Mouse (Mus musculus): Measurements from ENCODE around the gene Eif5. TPM values are rescaled to one million over a fixed set of nuclear protein-coding genes. Genes with fewer than 3 reads are reported as not detected.

The Eif5 gene
- total and polyA plus RNA-seq, 3 experiments: 201 to 330 (median 276) TPM

GRCm38 (mm10) chr12:111529192-111529591 lies 8.6 kb upstream of the Eif5 start:
- H3K4me1 ChIP-seq (ENCODE audit: control insufficient read depth in 1 of 2, insufficient read depth in 2 of 2, low read length in 2 of 2): no peaks in the 10 kb centered on the region
- no peak for DNase-seq (ENCODE audit: low read depth, low spot score)
- TF ChIP-seq ZKSCAN1 (IDR thresholded peaks at IDR 0.05; ENCODE audit: low read depth, low read length) (no peak), TBP (IDR thresholded peaks at IDR 0.05; ENCODE audit: low read depth, low read length) (no peak), MXI1 (IDR thresholded peaks at IDR 0.05; ENCODE audit: low read depth, low read length) (no peak), JUND (IDR thresholded peaks at IDR 0.05; ENCODE audit: low read depth, low read length) (no peak), E2F4 (IDR thresholded peaks at IDR 0.05; ENCODE audit: borderline replicate concordance, low read depth, low read length) (no peak), SMC3 (IDR thresholded peaks at IDR 0.05; ENCODE audit: low read depth, low read length) (no peak), ELF1 (IDR thresholded peaks at IDR 0.05; ENCODE audit: low read depth, low read length) (no peak), NELFE (IDR thresholded peaks at IDR 0.05; ENCODE audit: low read depth, low read length) (no peak)

GRCm38 (mm10) chr12:111533096-111533794 lies 4.6 kb upstream of the Eif5 start:
- no peak overlapping the region for H3K4me3 ChIP-seq (ENCODE audit: control insufficient read depth in 1 of 2, insufficient read depth in 1 of 2, low read depth in 2 of 2, low read length in 2 of 2)
- peaks cover 6% of the 10 kb centered on the region for H3K79me2 ChIP-seq (ENCODE audit: control insufficient read depth, insufficient read depth, low read length, poor library complexity)
- no peaks in the 10 kb centered on the region for H3K27me3 ChIP-seq (ENCODE audit: control insufficient read depth in 1 of 2, insufficient read depth in 2 of 2, low read length in 2 of 2)
- H3K4me1 ChIP-seq (ENCODE audit: control insufficient read depth in 1 of 2, insufficient read depth in 2 of 2, low read length in 2 of 2): peaks cover 7 to 16% of the 10 kb centered on the region in 2 experiments
- no peak for DNase-seq (ENCODE audit: low read depth, low spot score)
- peaks cover 0 to 13% of the 10 kb centered on the region in 2 experiments; a peak in 2 of 4 replicates for H3K36me3 ChIP-seq (ENCODE audit: control insufficient read depth in 1 of 2, insufficient read depth in 2 of 2, low read length in 2 of 2)
- H3K9me3 ChIP-seq (replicated peaks; ENCODE audit: insufficient read depth, low read length): no peaks in the 10 kb centered on the region
- H3K9ac ChIP-seq (ENCODE audit: control insufficient read depth, low read depth, low read length, poor library complexity, severe bottlenecking): no peak overlapping the region
- TF ChIP-seq ZMIZ1 (IDR thresholded peaks at IDR 0.05; ENCODE audit: low read depth, low read length) (peak; percentile 95), ZNF384 (IDR thresholded peaks at IDR 0.05; ENCODE audit: low read depth, low read length) (no peak)
- H3K27ac ChIP-seq (ENCODE audit: control insufficient read depth, low read depth, low read length): no peak overlapping the region

More at GRCm38 (mm10) chr12:111529192-111529591, 8.6 kb upstream of the Eif5 start:
- no peaks in the 10 kb centered on the region for H3K9me3 ChIP-seq (replicated peaks; ENCODE audit: insufficient read depth, low read length)
- H3K4me3 ChIP-seq (ENCODE audit: control insufficient read depth in 1 of 2, insufficient read depth in 1 of 2, low read depth in 2 of 2, low read length in 2 of 2): no peak overlapping the region
- no peaks in the 10 kb centered on the region for H3K79me2 ChIP-seq (ENCODE audit: control insufficient read depth, insufficient read depth, low read length, poor library complexity)
- no peak overlapping the region for H3K27ac ChIP-seq (ENCODE audit: control insufficient read depth, low read depth, low read length)
- no peaks in the 10 kb centered on the region for H3K27me3 ChIP-seq (ENCODE audit: control insufficient read depth in 1 of 2, insufficient read depth in 2 of 2, low read length in 2 of 2)
- H3K9ac ChIP-seq (ENCODE audit: control insufficient read depth, low read depth, low read length, poor library complexity, severe bottlenecking): no peak overlapping the region
- H3K36me3 ChIP-seq (ENCODE audit: control insufficient read depth in 1 of 2, insufficient read depth in 2 of 2, low read length in 2 of 2): no peaks in the 10 kb centered on the region; a peak in 1 of 4 replicates

GRCm38 (mm10) chr12:111535281-111535680 lies 2.5 kb upstream of the Eif5 start:
- H3K9ac ChIP-seq (ENCODE audit: control insufficient read depth, low read depth, low read length, poor library complexity, severe bottlenecking): no peak overlapping the region
- H3K4me3 ChIP-seq (ENCODE audit: control insufficient read depth in 1 of 2, insufficient read depth in 1 of 2, low read depth in 2 of 2, low read length in 2 of 2): peak overlapping the region; percentile 2 to 22; a peak in 2 of 4 replicates
- no peaks in the 10 kb centered on the region for H3K9me3 ChIP-seq (replicated peaks; ENCODE audit: insufficient read depth, low read length)
- peaks cover 12 to 24% of the 10 kb centered on the region in 2 experiments for H3K36me3 ChIP-seq (ENCODE audit: control insufficient read depth in 1 of 2, insufficient read depth in 2 of 2, low read length in 2 of 2)
- H3K27ac ChIP-seq (ENCODE audit: control insufficient read depth, low read depth, low read length): no peak overlapping the region; the same call in 1 of the 2 replicates
- peak; percentile 66 for DNase-seq (ENCODE audit: low read depth, low spot score)
- peaks cover 16 to 24% of the 10 kb centered on the region in 2 experiments for H3K4me1 ChIP-seq (ENCODE audit: control insufficient read depth in 1 of 2, insufficient read depth in 2 of 2, low read length in 2 of 2)
- no peaks in the 10 kb centered on the region for H3K27me3 ChIP-seq (ENCODE audit: control insufficient read depth in 1 of 2, insufficient read depth in 2 of 2, low read length in 2 of 2)
- H3K79me2 ChIP-seq (ENCODE audit: control insufficient read depth, insufficient read depth, low read length, poor library complexity): peaks cover 25% of the 10 kb centered on the region
- TF ChIP-seq RCOR1 (IDR thresholded peaks at IDR 0.05; ENCODE audit: low read depth, low read length): peak; percentile 98
- TF ChIP-seq USF2 (IDR thresholded peaks at IDR 0.05; ENCODE audit: borderline replicate concordance in 1 of 2, insufficient read depth in 1 of 2, low read depth in 1 of 2, low read length in 2 of 2): no peak
- no peak for TF ChIP-seq MEF2A (IDR thresholded peaks at IDR 0.05; ENCODE audit: extremely low read depth, insufficient replicate concordance, low read depth, low read length, poor library complexity, severe bottlenecking)
- TF ChIP-seq RAD21 (IDR thresholded peaks at IDR 0.05; ENCODE audit: low read depth, low read length): no peak
- no peak for TF ChIP-seq POLR2AphosphoS5 (IDR thresholded peaks at IDR 0.05; ENCODE audit: borderline replicate concordance, low read depth, low read length)
- 0 out of 2 replicates have a peak, but pooled peaks have one; percentile 20 for TF ChIP-seq TBP (IDR thresholded peaks at IDR 0.05; ENCODE audit: low read depth, low read length)
- TF ChIP-seq MYC (IDR thresholded peaks at IDR 0.05; ENCODE audit: low read depth, low read length): 0 out of 2 replicates have a peak, but pooled peaks have one; percentile 30
- no peak for TF ChIP-seq CTCF (IDR thresholded peaks at IDR 0.05 in 2 of 3, conservative IDR thresholded peaks at IDR 0.05 in 1 of 3; ENCODE audit: control insufficient read depth in 1 of 3, insufficient read depth in 1 of 3, low read depth in 2 of 3, low read length in 3 of 3, poor library complexity in 1 of 3, severe bottlenecking in 1 of 3)
- TF ChIP-seq HCFC1 (IDR thresholded peaks at IDR 0.05; ENCODE audit: low read depth, low read length): no peak
- TF ChIP-seq EP300 (IDR thresholded peaks at IDR 0.05; ENCODE audit: low read depth in 1 of 2, low read length in 2 of 2): peak; percentile 63 to 76
- peak; percentile 35; the same call in 1 of the 2 replicates for TF ChIP-seq SIN3A (IDR thresholded peaks at IDR 0.05; ENCODE audit: low read length)
- TF ChIP-seq TCF12 (IDR thresholded peaks at IDR 0.05; ENCODE audit: low read depth, low read length): peak; percentile 85
- TF ChIP-seq UBTF (IDR thresholded peaks at IDR 0.05; ENCODE audit: borderline replicate concordance, insufficient read depth, low read depth, low read length): no peak
- no peak for TF ChIP-seq NELFE (IDR thresholded peaks at IDR 0.05; ENCODE audit: low read depth, low read length)
- peak; percentile 63 for TF ChIP-seq GATA1 (IDR thresholded peaks at IDR 0.05; ENCODE audit: low read depth, low read length)
- TF ChIP-seq ZNF384 (IDR thresholded peaks at IDR 0.05; ENCODE audit: low read depth, low read length): no peak
